Mouse (Mus musculus) layer of hippocampus, adult 9-11 months (tissue): Measurements from ENCODE around the gene Lhfpl3.

Experiments used
- DNase-seq: peaks from one replicate; pipeline ENCODE4 v3.0.0; 2022

The Lhfpl3 gene

GRCm38 (mm10) chr5:22928746-22929145 lies 182.9 kb downstream of the Lhfpl3 start:
- DNase-seq, result peak; percentile 25

- DNase-seq, result no peak
These were observed 197.4 kb downstream of the Lhfpl3 start for GRCm38 (mm10) chr5:22943306-22943705.

GRCm38 (mm10) chr5:22963300-22963699 lies 217.4 kb downstream of the Lhfpl3 start:
- no peak for DNase-seq

GRCm38 (mm10) chr5:22986771-22987170 lies 240.9 kb downstream of the Lhfpl3 start:
- no peak for DNase-seq

- no peak for DNase-seq
These were observed 254.0 kb downstream of the Lhfpl3 start for GRCm38 (mm10) chr5:22999811-23000210.

GRCm38 (mm10) chr5:23003123-23003797 lies 257.4 kb downstream of the Lhfpl3 start:
- no peak for DNase-seq

GRCm38 (mm10) chr5:23006207-23006606 lies 260.3 kb downstream of the Lhfpl3 start:
- no peak for DNase-seq

GRCm38 (mm10) chr5:23010460-23010859 lies 264.6 kb downstream of the Lhfpl3 start:
- no peak for DNase-seq

GRCm38 (mm10) chr5:23013997-23014396 lies 268.1 kb downstream of the Lhfpl3 start:
- DNase-seq, result no peak

- DNase-seq, result no peak
These were observed 269.9 kb downstream of the Lhfpl3 start for GRCm38 (mm10) chr5:23015587-23016335.

GRCm38 (mm10) chr5:23034944-23035726 lies 289.3 kb downstream of the Lhfpl3 start:
- DNase-seq, result peak; percentile 24

- no peak for DNase-seq
These were observed 289.8 kb downstream of the Lhfpl3 start for GRCm38 (mm10) chr5:23035727-23036029.

GRCm38 (mm10) chr5:23040429-23040828 lies 294.6 kb downstream of the Lhfpl3 start:
- DNase-seq, result no peak

- DNase-seq, result peak; percentile 16
These were observed 297.0 kb downstream of the Lhfpl3 start for GRCm38 (mm10) chr5:23042862-23043261.

- no peak for DNase-seq
These were observed 303.3 kb downstream of the Lhfpl3 start for GRCm38 (mm10) chr5:23049083-23049663.

GRCm38 (mm10) chr5:23051458-23051857 lies 305.6 kb downstream of the Lhfpl3 start:
- no peak for DNase-seq

- DNase-seq, result no peak
These were observed 349.0 kb downstream of the Lhfpl3 start for GRCm38 (mm10) chr5:23094894-23095293.

- no peak for DNase-seq
These were observed 360.7 kb downstream of the Lhfpl3 start for GRCm38 (mm10) chr5:23106536-23106935.

GRCm38 (mm10) chr5:23111307-23111706 lies 365.4 kb downstream of the Lhfpl3 start:
- DNase-seq, result no peak

- DNase-seq, result no peak
These were observed 368.4 kb downstream of the Lhfpl3 start for GRCm38 (mm10) chr5:23114249-23114648.

- DNase-seq, result no peak
These were observed 381.0 kb downstream of the Lhfpl3 start for GRCm38 (mm10) chr5:23126851-23127250.

- DNase-seq, result no peak
These were observed 394.5 kb downstream of the Lhfpl3 start for GRCm38 (mm10) chr5:23140183-23140921.

GRCm38 (mm10) chr5:23153210-23153609 lies 407.4 kb downstream of the Lhfpl3 start:
- no peak for DNase-seq
